Mouse (Mus musculus) midbrain, embryonic 16.5 days (tissue): ENCODE measurements at regions not wholly inside any gene's neighbourhood (a gene's known extent, or its start where the extent isn't known, plus 50 kb on each side); places are given as distances from the start of the nearest gene placed in this dataset.

Source experiments
- ATAC-seq: fragments of 200-750 bp; cut with Nextera tagmentation; 2 replicates; pipeline ENCODE4 v1.8.0; 2017; ENCODE audit warnings: moderate TSS enrichment
- H3K27ac ChIP-seq: fragments of 300-500 bp; sonication (generic); 2 replicates; pipeline ENCODE4 v1.5.1; 2014; ENCODE audit warnings: mild to moderate bottlenecking, low read length, mixed read lengths
- H3K27me3 ChIP-seq: fragments of 300-500 bp; sonication (generic); 2 replicates; pipeline ENCODE4 v1.6.1; 2014; ENCODE audit warnings: low read depth, low read length, mixed read lengths; ENCODE audit not compliant: control insufficient read depth, insufficient read depth
- H3K36me3 ChIP-seq: fragments of 300-500 bp; sonication (generic); 2 replicates; pipeline ENCODE4 v1.6.1; 2014; ENCODE audit warnings: mild to moderate bottlenecking, low read length, moderate library complexity, mixed read lengths; ENCODE audit not compliant: control insufficient read depth, insufficient read depth
- H3K4me1 ChIP-seq: fragments of 300-500 bp; sonication (generic); 2 replicates; pipeline ENCODE4 v1.6.1; 2014; ENCODE audit warnings: mild to moderate bottlenecking, low read length, mixed read lengths; ENCODE audit not compliant: control insufficient read depth, insufficient read depth
- H3K4me2 ChIP-seq: fragments of 300-500 bp; sonication (generic); 2 replicates; pipeline ENCODE4 v1.6.1; 2014; ENCODE audit warnings: mild to moderate bottlenecking, low read length, mixed read lengths
- H3K4me3 ChIP-seq: fragments of 300-500 bp; sonication (generic); 2 replicates; pipeline ENCODE4 v1.5.1; 2014; ENCODE audit warnings: low read depth, mild to moderate bottlenecking, low read length, moderate library complexity, mixed read lengths
- H3K9ac ChIP-seq: fragments of 300-500 bp; sonication (generic); 2 replicates; pipeline ENCODE4 v1.6.1; 2014; ENCODE audit warnings: low read depth, low read length, mixed read lengths
- H3K9me3 ChIP-seq: fragments of 300-500 bp; sonication (generic); replicated peaks from 2 replicates; pipeline ENCODE4 v1.6.1; 2014; ENCODE audit warnings: mild to moderate bottlenecking, low read length, mixed read lengths; ENCODE audit not compliant: control insufficient read depth, poor library complexity, severe bottlenecking
- WGBS: fragments of 180-500 bp; shearing (Covaris S2); extraction: QIAGEN DNeasy Blood & Tissue Kit; methylation state at CpG from one replicate; pipeline ENCODE4 v1.1.7; 2014; 5-methylcytosine and 5-hydroxymethylcytosine counted together

GRCm38 (mm10) chr17:67569865-67570264 is 62.7 kb downstream of the Lrrc30 start:
- Histone ChIP-seq H3K4me3 (no peak overlapping the region), H3K27me3 (no peaks in the 10 kb centered on the region), H3K36me3 (no peaks in the 10 kb centered on the region), H3K9ac (no peak overlapping the region), H3K4me1 (no peaks in the 10 kb centered on the region), H3K4me2 (no peak overlapping the region), H3K27ac (no peak overlapping the region), H3K9me3 (no peaks in the 10 kb centered on the region)
- WGBS, result 89% methylated on average over 6 of the region's 6 CpGs
- ATAC-seq, result no peak

- Histone ChIP-seq H3K27ac (no peak overlapping the region), H3K4me1 (no peaks in the 10 kb centered on the region), H3K9me3 (no peaks in the 10 kb centered on the region), H3K4me3 (no peak overlapping the region), H3K4me2 (no peak overlapping the region), H3K9ac (no peak overlapping the region), H3K27me3 (no peaks in the 10 kb centered on the region), H3K36me3 (no peaks in the 10 kb centered on the region)
- WGBS, result 83% methylated on average over 11 of the region's 11 CpGs
- ATAC-seq, result no peak
Measured at GRCm38 (mm10) chr17:67566216-67566615, 66.3 kb downstream of the Lrrc30 start.

- 35% methylated on average over 3 of the region's 3 CpGs for WGBS
- H3K27ac ChIP-seq, result no peak overlapping the region
- no peaks in the 10 kb centered on the region for H3K9me3 ChIP-seq
- H3K27me3 ChIP-seq, result no peaks in the 10 kb centered on the region
- H3K4me2 ChIP-seq, result no peak overlapping the region
- H3K9ac ChIP-seq, result no peak overlapping the region
- no peaks in the 10 kb centered on the region for H3K36me3 ChIP-seq
- no peaks in the 10 kb centered on the region for H3K4me1 ChIP-seq
- no peak overlapping the region for H3K4me3 ChIP-seq
- ATAC-seq, result no peak
Measured at GRCm38 (mm10) chr17:67565746-67566145, 66.8 kb downstream of the Lrrc30 start.

GRCm38 (mm10) chr17:67564845-67565244 is 67.7 kb downstream of the Lrrc30 start:
- Histone ChIP-seq H3K4me1 (no peaks in the 10 kb centered on the region), H3K9me3 (no peaks in the 10 kb centered on the region), H3K27ac (no peak overlapping the region), H3K9ac (no peak overlapping the region), H3K4me3 (no peak overlapping the region), H3K4me2 (no peak overlapping the region), H3K36me3 (no peaks in the 10 kb centered on the region), H3K27me3 (no peaks in the 10 kb centered on the region)
- no peak for ATAC-seq
- 59% methylated on average over 3 of the region's 3 CpGs for WGBS

- no peak overlapping the region for H3K9ac ChIP-seq
- no peaks in the 10 kb centered on the region for H3K4me1 ChIP-seq
- H3K27me3 ChIP-seq, result no peaks in the 10 kb centered on the region
- no peak overlapping the region for H3K27ac ChIP-seq
- H3K9me3 ChIP-seq, result no peaks in the 10 kb centered on the region
- no peak for ATAC-seq
- no peaks in the 10 kb centered on the region for H3K36me3 ChIP-seq
- H3K4me3 ChIP-seq, result no peak overlapping the region
- WGBS, result 68% methylated on average over 7 of the region's 7 CpGs
- no peak overlapping the region for H3K4me2 ChIP-seq
Measured at GRCm38 (mm10) chr17:67563036-67563435, 69.5 kb downstream of the Lrrc30 start.

- Histone ChIP-seq H3K27ac (no peak overlapping the region), H3K36me3 (no peaks in the 10 kb centered on the region), H3K4me1 (no peaks in the 10 kb centered on the region), H3K9me3 (no peaks in the 10 kb centered on the region), H3K9ac (no peak overlapping the region), H3K4me3 (no peak overlapping the region), H3K27me3 (no peaks in the 10 kb centered on the region), H3K4me2 (no peak overlapping the region)
- ATAC-seq, result no peak
- 76% methylated on average over 4 of the region's 4 CpGs for WGBS
Measured at GRCm38 (mm10) chr17:67561802-67562201, 70.7 kb downstream of the Lrrc30 start.

GRCm38 (mm10) chr17:67557351-67557870 is 75.1 kb downstream of the Lrrc30 start:
- Histone ChIP-seq H3K4me1 (no peaks in the 10 kb centered on the region), H3K4me3 (no peak overlapping the region), H3K27ac (no peak overlapping the region), H3K36me3 (no peaks in the 10 kb centered on the region), H3K27me3 (no peaks in the 10 kb centered on the region), H3K9me3 (no peaks in the 10 kb centered on the region), H3K9ac (no peak overlapping the region), H3K4me2 (no peak overlapping the region)
- no peak for ATAC-seq
- WGBS, result 70% methylated on average over 7 of the region's 7 CpGs

- no peak overlapping the region for H3K9ac ChIP-seq
- no peak overlapping the region for H3K4me3 ChIP-seq
- ATAC-seq, result no peak
- no peak overlapping the region for H3K27ac ChIP-seq
- no peaks in the 10 kb centered on the region for H3K4me1 ChIP-seq
- H3K4me2 ChIP-seq, result no peak overlapping the region
- H3K27me3 ChIP-seq, result no peaks in the 10 kb centered on the region
- no peaks in the 10 kb centered on the region for H3K36me3 ChIP-seq
- 92% methylated on average over 21 of the region's 21 CpGs for WGBS
- H3K9me3 ChIP-seq, result no peaks in the 10 kb centered on the region
Measured at GRCm38 (mm10) chr17:67552581-67553139, 79.9 kb downstream of the Lrrc30 start.

GRCm38 (mm10) chr17:67548966-67549700 is 83.4 kb downstream of the Lrrc30 start:
- no peak for ATAC-seq

More at GRCm38 (mm10) chr17:67548966-67549700, 83.4 kb downstream of the Lrrc30 start:
- Histone ChIP-seq H3K4me3 (no peak overlapping the region), H3K36me3 (no peaks in the 10 kb centered on the region), H3K4me2 (no peak overlapping the region), H3K4me1 (no peaks in the 10 kb centered on the region), H3K9ac (no peak overlapping the region), H3K27me3 (no peaks in the 10 kb centered on the region), H3K27ac (no peak overlapping the region), H3K9me3 (no peaks in the 10 kb centered on the region)
- WGBS, result 49% methylated on average over 11 of the region's 11 CpGs
